Mouse (Mus musculus): Measurements from ENCODE around the gene Gm8127. TPM values are rescaled to one million over a fixed set of nuclear protein-coding genes. Genes with fewer than 3 reads are reported as not detected.
A peak's percentile ranks its signal among the peaks of the same experiment; 100 is the strongest.
"Not testable (repeated sequence)": the region's sequence is repeated elsewhere in the genome, so short reads cannot be mapped to it uniquely, and the experiment has no call there.

The Gm8127 gene
- total RNA-seq (2021): not detected

- DNase-seq; intact Hi-C loops (cut with DNase I): not testable (repeated sequence)
Observed at GRCm38 (mm10) chr14:43293503-43293902, at the start of gene Gm8127. TSS of gene Gm8127 (minus strand) at chr14:43293832.

- not testable (repeated sequence) for DNase-seq
Observed at GRCm38 (mm10) chr14:43337646-43338045, 44.0 kb upstream of the Gm8127 start.

GRCm38 (mm10) chr14:43331362-43331880, 37.8 kb upstream of the Gm8127 start:
- intact Hi-C loops (cut with DNase I); DNase-seq: not testable (repeated sequence)

More at GRCm38 (mm10) chr14:43337646-43338045, 44.0 kb upstream of the Gm8127 start:
- intact Hi-C loops (cut with DNase I): not testable (repeated sequence)

GRCm38 (mm10) chr14:43328603-43329002, 35.0 kb upstream of the Gm8127 start:
- intact Hi-C loops (cut with DNase I); DNase-seq: not testable (repeated sequence)

GRCm38 (mm10) chr14:43319516-43319915, 25.9 kb upstream of the Gm8127 start:
- DNase-seq; intact Hi-C loops (cut with DNase I): not testable (repeated sequence)

GRCm38 (mm10) chr14:43278681-43279080, 15.0 kb downstream of the Gm8127 start:
- intact Hi-C loops (cut with DNase I); DNase-seq: not testable (repeated sequence)

- intact Hi-C loops (cut with DNase I); DNase-seq: not testable (repeated sequence)
Observed at GRCm38 (mm10) chr14:43278146-43278545, 15.5 kb downstream of the Gm8127 start.

GRCm38 (mm10) chr14:43277468-43277867, 16.2 kb downstream of the Gm8127 start:
- DNase-seq; intact Hi-C loops (cut with DNase I): not testable (repeated sequence)

GRCm38 (mm10) chr14:43275752-43276151, 17.9 kb downstream of the Gm8127 start:
- DNase-seq; intact Hi-C loops (cut with DNase I): not testable (repeated sequence)

- DNase-seq: peak in 1 of 2 experiments; percentile 20
- intact Hi-C loops (cut with DNase I): not testable (repeated sequence)
Observed at GRCm38 (mm10) chr14:43274986-43275511, 18.6 kb downstream of the Gm8127 start, which contains the start of gene Gm9732. TSS of gene Gm9732 (plus strand) at chr14:43275036.

GRCm38 (mm10) chr14:43273161-43273560, 20.5 kb downstream of the Gm8127 start:
- intact Hi-C loops (cut with DNase I); DNase-seq: not testable (repeated sequence)

GRCm38 (mm10) chr14:43269211-43269610, 24.4 kb downstream of the Gm8127 start:
- intact Hi-C loops (cut with DNase I); DNase-seq: not testable (repeated sequence)

- intact Hi-C loops (cut with DNase I); DNase-seq: not testable (repeated sequence)
Observed at GRCm38 (mm10) chr14:43268521-43269084, 25.0 kb downstream of the Gm8127 start.

- DNase-seq; intact Hi-C loops (cut with DNase I): not testable (repeated sequence)
Observed at GRCm38 (mm10) chr14:43263421-43263820, 30.2 kb downstream of the Gm8127 start.

- DNase-seq: not testable (repeated sequence)
Observed at GRCm38 (mm10) chr14:43258349-43258748, 35.3 kb downstream of the Gm8127 start, which contains the start of gene Gm8126. TSS of gene Gm8126 (plus strand) at chr14:43258649.

GRCm38 (mm10) chr14:43256511-43256910, 37.1 kb downstream of the Gm8127 start:
- DNase-seq; intact Hi-C loops (cut with DNase I): not testable (repeated sequence)

More at GRCm38 (mm10) chr14:43258349-43258748, 35.3 kb downstream of the Gm8127 start, which contains the start of gene Gm8126:
- intact Hi-C loops (cut with DNase I): not testable (repeated sequence)

GRCm38 (mm10) chr14:43250549-43251253, 42.9 kb downstream of the Gm8127 start:
- intact Hi-C loops (cut with DNase I); DNase-seq: not testable (repeated sequence)

- intact Hi-C loops (cut with DNase I); DNase-seq: not testable (repeated sequence)
Observed at GRCm38 (mm10) chr14:43249611-43250170, 43.9 kb downstream of the Gm8127 start.

All from heart, postnatal 36 days (tissue).